In the genomic region with DNA sequence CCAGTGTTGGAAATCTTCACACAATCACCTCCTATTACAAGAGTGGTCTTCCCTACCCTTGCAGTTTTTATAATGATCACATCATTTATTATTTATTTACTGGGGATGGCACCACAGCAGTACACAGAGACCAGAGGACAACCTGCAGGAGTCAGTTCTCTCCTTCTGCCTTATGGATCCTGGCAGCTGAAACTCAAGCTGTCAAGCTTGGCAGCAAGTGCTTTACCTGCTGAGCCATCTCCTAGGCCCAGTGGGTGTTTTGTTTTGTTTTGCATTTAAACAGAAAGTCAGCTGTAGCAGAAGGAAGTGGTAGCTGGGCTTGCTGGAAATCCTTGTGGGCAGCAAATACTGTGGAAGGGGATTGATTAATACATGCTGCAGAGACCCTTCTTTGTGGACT, we compare ENCODE assay signal across 23 mouse cellular contexts.
DNase-seq lines count a peak whose midpoint lies in the region; ATAC-seq and TF ChIP-seq lines count a peak whose summit lies in the region.
"Had no signal": no experiment of that assay in that cellular context is flagged by ENCODE, and none has a peak within 500 bp of the region (broad histone marks: within the 10 kb centered on the region; RNA-seq: fewer than 3 reads in every experiment).

No protein-coding gene starts in this region.

- H3K36me3 ChIP-seq in hindbrain, postnatal 0 days (ENCODE audit: insufficient read depth, low read length): no peaks in the 10 kb centered on the region
- H3K36me3 ChIP-seq in hindbrain, embryonic 10.5 days: no peaks in the 10 kb centered on the region
- H3K36me3 ChIP-seq in kidney, embryonic 16.5 days (ENCODE audit: insufficient read depth, low read length): no peaks in the 10 kb centered on the region
- H3K36me3 ChIP-seq: forebrain, embryonic 10.5 days; G1E; heart, embryonic 12.5 days; hindbrain, embryonic 12.5 days; midbrain, embryonic 15.5 days had no signal

- H3K9me3 ChIP-seq in hindbrain, postnatal 0 days (ENCODE audit: low read length): no peaks in the 10 kb centered on the region
- H3K9me3 ChIP-seq in hindbrain, embryonic 10.5 days: no peaks in the 10 kb centered on the region
- no peaks in the 10 kb centered on the region for H3K9me3 ChIP-seq in kidney, embryonic 16.5 days (ENCODE audit: low read length)
- H3K9me3 ChIP-seq: forebrain, embryonic 10.5 days; heart, embryonic 12.5 days; hindbrain, embryonic 12.5 days; midbrain, embryonic 15.5 days had no signal

- H3K4me3 ChIP-seq in hindbrain, postnatal 0 days (ENCODE audit: low read length): no peak overlapping the region
- H3K4me3 ChIP-seq in hindbrain, embryonic 10.5 days: no peak overlapping the region
- H3K4me3 ChIP-seq in kidney, embryonic 16.5 days (ENCODE audit: low read length): no peak overlapping the region
- H3K4me3 ChIP-seq: forebrain, embryonic 10.5 days; gastrocnemius, adult 2 months; heart, embryonic 12.5 days; hindbrain, embryonic 12.5 days; midbrain, embryonic 15.5 days; myocyte had no signal

- H3K9ac ChIP-seq in hindbrain, postnatal 0 days (replicated peaks; ENCODE audit: low read length): no peak overlapping the region
- no peak overlapping the region for H3K9ac ChIP-seq in kidney, embryonic 16.5 days (replicated peaks; ENCODE audit: low read length)
- H3K9ac ChIP-seq: forebrain, postnatal 0 days; heart, embryonic 12.5 days; hindbrain, embryonic 12.5 days; midbrain, embryonic 15.5 days had no signal

- no peaks in the 10 kb centered on the region; the same call in 1 of the 2 replicates for H3K4me1 ChIP-seq in hindbrain, postnatal 0 days (ENCODE audit: insufficient read depth, low read length)
- 0 out of 2 replicates have a peak, but pooled peaks cover 3% of the 10 kb centered on the region for H3K4me1 ChIP-seq in hindbrain, embryonic 10.5 days (replicated peaks)
- peaks cover 4% of the 10 kb centered on the region; the same call in 1 of the 2 replicates for H3K4me1 ChIP-seq in kidney, embryonic 16.5 days (ENCODE audit: insufficient read depth, low read length)
- H3K4me1 ChIP-seq: forebrain, embryonic 10.5 days; midbrain, embryonic 15.5 days had no signal

- no peak overlapping the region for H3K27ac ChIP-seq in hindbrain, postnatal 0 days
- no peak overlapping the region for H3K27ac ChIP-seq in hindbrain, embryonic 10.5 days
- no peak overlapping the region for H3K27ac ChIP-seq in kidney, embryonic 16.5 days (ENCODE audit: low read length)
- H3K27ac ChIP-seq: forebrain, embryonic 10.5 days; gastrocnemius, adult 2 months; hindbrain, embryonic 12.5 days; midbrain, embryonic 15.5 days had no signal

- TF ChIP-seq CTCF in hindbrain, postnatal 0 days (IDR thresholded peaks at IDR 0.05; ENCODE audit: low read depth): no peak

- no peak overlapping the region for H3K4me2 ChIP-seq in hindbrain, postnatal 0 days (ENCODE audit: low read depth, low read length)
- H3K4me2 ChIP-seq in kidney, embryonic 16.5 days (replicated peaks; ENCODE audit: low read depth, low read length): no peak overlapping the region
- H3K4me2 ChIP-seq: heart, embryonic 12.5 days; hindbrain, embryonic 12.5 days; midbrain, embryonic 15.5 days had no signal

- no peaks in the 10 kb centered on the region for H3K27me3 ChIP-seq in hindbrain, postnatal 0 days (ENCODE audit: insufficient read depth, low read length)
- H3K27me3 ChIP-seq in hindbrain, embryonic 10.5 days (ENCODE audit: insufficient read depth, poor library complexity, severe bottlenecking): no peaks in the 10 kb centered on the region
- H3K27me3 ChIP-seq in kidney, embryonic 16.5 days (ENCODE audit: insufficient read depth, low read length): no peaks in the 10 kb centered on the region
- H3K27me3 ChIP-seq: hindbrain, embryonic 12.5 days; midbrain, embryonic 15.5 days had no signal

- ATAC-seq in hindbrain, postnatal 0 days: peak; percentile 72
- ATAC-seq in kidney, embryonic 16.5 days (ENCODE audit: low FRiP score, low TSS enrichment): no peak
- ATAC-seq: forebrain, postnatal 0 days; intestine, embryonic 16.5 days; midbrain, embryonic 15.5 days; Patski had no signal

- peak; percentile 66 for DNase-seq in hindbrain, postnatal 0 days (ENCODE audit: low spot score)
- no peak for DNase-seq in hindbrain, embryonic 10.5 days (ENCODE audit: low spot score)
- DNase-seq in cerebellum, adult 11 months: peak; percentile 86
- peak; percentile 88 for DNase-seq in cerebellum, adult 8-10 months
- peak; percentile 85 to 91 for DNase-seq in cerebellum, postnatal 36 days
- DNase-seq in gastrocnemius, postnatal 4 days (ENCODE audit: low spot score in 2 of 2): no peak
- DNase-seq: adrenal gland, adult 2 months; B cell, adult 2 months; forebrain, postnatal 0 days; gastrocnemius, adult 2 months; heart, postnatal 10 days; kidney, postnatal 36 days; lung, postnatal 4 days; thymus, postnatal 14 days had no signal

Comparison
In these comparisons a context has a peak if more than half of its experiments do, and no peak if none do; other contexts are left out.
1. DNase-seq: peak in hindbrain, postnatal 0 days (single experiment), cerebellum, adult 11 months (single experiment), cerebellum, adult 8-10 months (single experiment) and cerebellum, postnatal 36 days (2 of 2); none in hindbrain, embryonic 10.5 days (single experiment) and gastrocnemius, postnatal 4 days (0 of 2).